Mouse (Mus musculus) ES-E14 (cell line): ENCODE results near the gene Tmem97.

ENCODE experiments used
- HCFC1 ChIP-seq: IDR thresholded peaks from 2 replicates; pipeline ENCODE4 v1.6.1; 2012; ENCODE audit warnings: low read length, inconsistent platforms, borderline replicate concordance; ENCODE audit not compliant: insufficient read depth
- MAFK ChIP-seq: IDR thresholded peaks from 2 replicates; pipeline ENCODE4 v1.6.1; 2014; ENCODE audit warnings: mild to moderate bottlenecking, low read depth, low read length, inconsistent platforms; ENCODE audit not compliant: insufficient read depth
- ZC3H11A ChIP-seq: IDR thresholded peaks from 2 replicates; pipeline ENCODE4 v1.6.1; 2012; ENCODE audit warnings: low read depth, mild to moderate bottlenecking, inconsistent platforms, low read length, borderline replicate concordance
- ZNF384 ChIP-seq: IDR thresholded peaks from 2 replicates; pipeline ENCODE4 v1.6.1; 2012; ENCODE audit warnings: low read depth, low read length, inconsistent platforms

DNA sequence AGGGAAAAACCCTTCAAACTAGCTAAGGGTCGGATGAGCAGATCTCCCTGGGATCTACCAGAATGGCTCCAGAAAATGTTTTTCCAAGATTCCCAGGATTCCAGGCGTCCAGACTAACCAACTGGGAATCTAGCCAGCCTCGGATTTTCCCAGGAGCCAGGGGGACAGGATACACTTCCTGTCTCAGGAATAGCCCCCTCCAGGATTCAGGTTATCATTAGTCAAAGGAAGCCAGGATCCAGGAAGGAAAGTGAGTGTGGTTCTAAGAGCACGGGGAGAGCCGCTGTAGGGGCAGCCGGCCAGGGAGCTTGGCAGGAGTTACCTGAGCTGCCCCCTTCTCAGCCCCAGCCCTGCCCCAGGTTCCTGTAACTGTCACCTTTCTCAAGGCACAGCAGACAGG lies 19.5 kb downstream of the Tmem97 start:
- TF ChIP-seq ZNF384, result no peak
- no peak for TF ChIP-seq MAFK
- no peak for TF ChIP-seq HCFC1
- no peak for TF ChIP-seq ZC3H11A
